Mouse (Mus musculus) liver, postnatal 0 days (tissue): ENCODE measurements around the gene Zfp467. TPM values are rescaled to one million over a fixed set of nuclear protein-coding genes. Genes with fewer than 3 reads are reported as not detected.

Source experiments
- ATAC-seq: fragments of 200-750 bp; cut with Nextera tagmentation; 2 replicates; pipeline ENCODE4 v1.8.0; 2017; ENCODE audit warnings: mild to moderate bottlenecking, moderate library complexity
- DNase-seq: peaks from one replicate; pipeline ENCODE4 v3.0.0-alpha.2; 2016
- H3K27ac ChIP-seq: fragments of 300-500 bp; sonication (generic); 2 replicates; pipeline ENCODE4 v1.5.1; 2014; ENCODE audit warnings: antibody characterized with exemption, moderate library complexity, mild to moderate bottlenecking, low read depth
- H3K27me3 ChIP-seq: fragments of 300-500 bp; sonication (generic); 2 replicates; pipeline ENCODE4 v1.6.1; 2014; ENCODE audit warnings: low read length, control low read depth, mixed read lengths; ENCODE audit not compliant: insufficient read depth
- H3K36me3 ChIP-seq: fragments of 300-500 bp; sonication (generic); replicated peaks from 2 replicates; pipeline ENCODE4 v1.6.1; 2014; ENCODE audit warnings: mild to moderate bottlenecking, control low read depth, low read length, moderate library complexity, mixed read lengths; ENCODE audit not compliant: insufficient read depth
- H3K4me1 ChIP-seq: fragments of 300-500 bp; sonication (generic); 2 replicates; pipeline ENCODE4 v1.6.1; 2014; ENCODE audit warnings: antibody characterized with exemption, mild to moderate bottlenecking, control low read depth; ENCODE audit not compliant: insufficient read depth
- H3K4me2 ChIP-seq: fragments of 300-500 bp; sonication (generic); 2 replicates; pipeline ENCODE4 v1.6.1; 2014; ENCODE audit warnings: low read depth, mild to moderate bottlenecking, low read length, moderate library complexity, mixed read lengths
- H3K4me3 ChIP-seq: fragments of 300-500 bp; sonication (generic); 2 replicates; pipeline ENCODE4 v1.5.1; 2014; ENCODE audit warnings: low read depth, low read length
- H3K9ac ChIP-seq: fragments of 300-500 bp; sonication (generic); replicated peaks from 2 replicates; pipeline ENCODE4 v1.6.1; 2014; ENCODE audit warnings: mild to moderate bottlenecking, moderate library complexity
- H3K9me3 ChIP-seq: fragments of 300-500 bp; sonication (generic); 2 replicates; pipeline ENCODE4 v1.6.1; 2016; ENCODE audit warnings: mild to moderate bottlenecking, control low read depth, low read length, mixed read lengths
- CTCF ChIP-seq: sonication (generic); IDR thresholded peaks from 2 replicates; pipeline ENCODE4 v1.5.1; 2016; ENCODE audit warnings: antibody characterized with exemption, low read depth
- EP300 ChIP-seq: IDR thresholded peaks from 2 replicates; pipeline ENCODE4 v1.6.1; 2016; ENCODE audit warnings: antibody characterized with exemption, low read depth, mild to moderate bottlenecking
- WGBS: fragments of 180-500 bp; shearing (Covaris S2); extraction: QIAGEN DNeasy Blood & Tissue Kit; methylation state at CpG from one replicate; pipeline ENCODE4 v1.1.7; 2014; ENCODE audit not compliant: insufficient replicate concordance; 5-methylcytosine and 5-hydroxymethylcytosine counted together
- polyA plus RNA-seq: library from polyadenylated mRNA; unstranded; fragments of >200 nt; fragmentation: Nextera tagmentation; extraction: Ambion mirVana; gene quantifications from 2 replicates; pipeline ENCODE4 v1.2.1, GENCODE M21; 2015

Zfp467 gene
- polyA plus RNA-seq, 1 experiment from 2014 or later, result 4.9 TPM

GRCm38 (mm10) chr6:48404071-48404470 is 41.6 kb downstream of the Zfp467 start:
- H3K4me1 ChIP-seq, result no peaks in the 10 kb centered on the region
- no peak overlapping the region for H3K4me2 ChIP-seq
- H3K36me3 ChIP-seq, result no peaks in the 10 kb centered on the region; the same call in none of the 2 replicates
- H3K27me3 ChIP-seq, result no peaks in the 10 kb centered on the region
- no peak overlapping the region for H3K27ac ChIP-seq
- H3K9ac ChIP-seq, result no peak overlapping the region
- DNase-seq, result no peak
- TF ChIP-seq EP300 (no peak), CTCF (no peak)
- 83% methylated on average over 5 of the region's 5 CpGs for WGBS
- no peak overlapping the region for H3K4me3 ChIP-seq
- ATAC-seq, result no peak
- H3K9me3 ChIP-seq, result no peaks in the 10 kb centered on the region

GRCm38 (mm10) chr6:48399906-48400305 is 45.7 kb downstream of the Zfp467 start:
- ATAC-seq, result no peak
- no peak for DNase-seq
- no peak overlapping the region for H3K9ac ChIP-seq
- no peaks in the 10 kb centered on the region; the same call in 1 of the 2 replicates for H3K36me3 ChIP-seq
- H3K27ac ChIP-seq, result no peak overlapping the region
- WGBS, result 89% methylated on average over 5 of the region's 5 CpGs
- H3K27me3 ChIP-seq, result no peaks in the 10 kb centered on the region
- TF ChIP-seq CTCF (no peak), EP300 (no peak)
- no peak overlapping the region for H3K4me2 ChIP-seq
- no peak overlapping the region for H3K4me3 ChIP-seq
- H3K4me1 ChIP-seq, result peaks cover 7% of the 10 kb centered on the region; the same call in 1 of the 2 replicates
- no peaks in the 10 kb centered on the region for H3K9me3 ChIP-seq

GRCm38 (mm10) chr6:48397336-48397735 is 48.3 kb downstream of the Zfp467 start:
- ATAC-seq, result 0 out of 2 replicates have a peak, but pooled peaks have one; percentile 40
- Histone ChIP-seq H3K27me3 (no peaks in the 10 kb centered on the region), H3K4me2 (no peak overlapping the region), H3K27ac (no peak overlapping the region), H3K4me3 (no peak overlapping the region), H3K4me1 (peaks cover 8% of the 10 kb centered on the region; the same call in 1 of the 2 replicates), H3K9ac (no peak overlapping the region), H3K9me3 (no peaks in the 10 kb centered on the region), H3K36me3 (no peaks in the 10 kb centered on the region)
- WGBS, result 74% methylated on average over 4 of the region's 4 CpGs
- no peak for TF ChIP-seq EP300
- peak; percentile 54 for TF ChIP-seq CTCF
- no peak for DNase-seq

- H3K4me2 ChIP-seq, result no peak overlapping the region
Observed at GRCm38 (mm10) chr6:48396686-48397085, 48.9 kb downstream of the Zfp467 start.

GRCm38 (mm10) chr6:48396008-48396595 is 49.5 kb downstream of the Zfp467 start:
- Histone ChIP-seq H3K27ac (peak overlapping the region; percentile 46; the same call in 1 of the 2 replicates), H3K27me3 (no peaks in the 10 kb centered on the region), H3K36me3 (no peaks in the 10 kb centered on the region), H3K4me1 (peaks cover 8% of the 10 kb centered on the region; the same call in 1 of the 2 replicates), H3K9ac (peak overlapping the region; percentile 78), H3K4me2 (peak overlapping the region; percentile 92), H3K9me3 (no peaks in the 10 kb centered on the region), H3K4me3 (peak overlapping the region; percentile 76)
- DNase-seq, result no peak
- TF ChIP-seq CTCF (no peak), EP300 (no peak)
- no peak for ATAC-seq
- 30% methylated on average over 15 of the region's 15 CpGs for WGBS

More at GRCm38 (mm10) chr6:48396686-48397085, 48.9 kb downstream of the Zfp467 start:
- H3K4me1 ChIP-seq, result peaks cover 8% of the 10 kb centered on the region; the same call in 1 of the 2 replicates
- no peaks in the 10 kb centered on the region for H3K9me3 ChIP-seq
- no peak overlapping the region for H3K27ac ChIP-seq
- ATAC-seq (no peak), DNase-seq (no peak)
- TF ChIP-seq EP300, result no peak
- no peak for TF ChIP-seq CTCF
- H3K4me3 ChIP-seq, result no peak overlapping the region
- H3K9ac ChIP-seq, result no peak overlapping the region
- H3K27me3 ChIP-seq, result no peaks in the 10 kb centered on the region
- WGBS, result 85% methylated on average over 1 of the region's 1 CpGs
- no peaks in the 10 kb centered on the region for H3K36me3 ChIP-seq

GRCm38 (mm10) chr6:48395105-48396007 is 50.3 kb downstream of the Zfp467 start, which contains the start of gene Krba1:
Gene Krba1 (plus strand): TSS chr6:48395586.
- no peaks in the 10 kb centered on the region for H3K36me3 ChIP-seq
- peak within 1 kb of the TSS; percentile 78 for H3K9ac ChIP-seq
- WGBS, result 3% methylated on average over 65 of the region's 65 CpGs
- H3K4me1 ChIP-seq, result peaks cover 8% of the 10 kb centered on the region; the same call in 1 of the 2 replicates
- no peaks in the 10 kb centered on the region for H3K9me3 ChIP-seq
- ATAC-seq (peak; percentile 90), DNase-seq (peak; percentile 81)
- H3K4me3 ChIP-seq, result peak within 1 kb of the TSS; percentile 76
- H3K4me2 ChIP-seq, result peak within 1 kb of the TSS; percentile 92
- TF ChIP-seq CTCF (no peak), EP300 (no peak)
- peak within 1 kb of the TSS; percentile 46; the same call in 1 of the 2 replicates for H3K27ac ChIP-seq
- no peaks in the 10 kb centered on the region for H3K27me3 ChIP-seq
